Mouse (Mus musculus) MEL (cell line): ENCODE data around the gene Mcfd2.

ENCODE experiments used
- CTCF ChIP-seq, 3 experiments: IDR thresholded peaks in 2 of 3; conservative IDR thresholded peaks in 1 of 3; 2 replicates each; pipeline ENCODE4 v1.5.1; 2011 to 2012; ENCODE audit warnings: low read length in 3 of 3, low read depth in 2 of 3, mild to moderate bottlenecking in 2 of 3, improper control_type of control experiment in 1 of 3, inconsistent platforms in 1 of 3, mixed read lengths in 1 of 3, moderate library complexity in 1 of 3; ENCODE audit not compliant: control insufficient read depth in 1 of 3, insufficient read depth in 1 of 3, poor library complexity in 1 of 3, severe bottlenecking in 1 of 3
- EP300 ChIP-seq, 2 experiments: IDR thresholded peaks; 2 replicates each; pipeline ENCODE4 v1.6.1; 2011; ENCODE audit warnings: improper control_type of control experiment in 2 of 2, low read length in 2 of 2, low read depth in 1 of 2, mild to moderate bottlenecking in 1 of 2
- MAFK ChIP-seq: IDR thresholded peaks from 2 replicates; pipeline ENCODE4 v1.6.1; 2011; ENCODE audit warnings: low read depth, mild to moderate bottlenecking, low read length, improper control_type of control experiment, borderline replicate concordance
- POLR2A ChIP-seq, 2 experiments: IDR thresholded peaks; 2 replicates each; pipeline ENCODE4 v1.6.1; 2011 to 2012; ENCODE audit warnings: low read length in 2 of 2, mild to moderate bottlenecking in 2 of 2, control low read depth in 1 of 2, improper control_type of control experiment in 1 of 2, low read depth in 1 of 2, moderate library complexity in 1 of 2; ENCODE audit not compliant: control insufficient read depth in 1 of 2, insufficient read depth in 1 of 2, poor library complexity in 1 of 2
- TAL1 ChIP-seq: IDR thresholded peaks from 2 replicates; pipeline ENCODE4 v1.6.1; 2012; ENCODE audit warnings: mild to moderate bottlenecking, inconsistent platforms, low read length, moderate library complexity, mixed read lengths
- TCF12 ChIP-seq: IDR thresholded peaks from 2 replicates; pipeline ENCODE4 v1.6.1; 2014; ENCODE audit warnings: low read depth, mild to moderate bottlenecking, inconsistent platforms, low read length, improper control_type of control experiment, moderate library complexity

DNA sequence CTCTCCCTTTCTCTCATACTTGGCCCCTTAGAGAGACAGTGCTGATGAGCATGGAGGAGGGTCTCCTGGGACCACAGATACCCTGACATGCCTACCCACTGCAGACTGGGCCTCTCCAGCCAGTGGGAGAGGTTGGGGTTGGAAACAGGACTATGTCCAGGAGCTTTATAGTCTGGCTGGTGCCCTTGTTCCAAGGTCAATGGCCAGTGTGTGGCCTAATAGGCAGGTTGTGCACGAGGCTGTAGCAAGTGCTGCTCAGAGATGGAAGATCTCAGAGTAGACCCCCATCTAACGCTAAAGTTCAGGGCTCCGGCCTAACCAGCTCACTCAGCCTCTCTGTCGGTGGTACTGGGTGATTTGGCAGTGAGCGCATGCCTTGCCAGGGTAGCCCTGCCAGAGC is 26.0 kb upstream of the Mcfd2 start:
- no peak for TF ChIP-seq MAFK
- TF ChIP-seq TCF12, result no peak
- no peak for TF ChIP-seq TAL1
- TF ChIP-seq CTCF (IDR thresholded peaks at IDR 0.05 in 2 of 3, conservative IDR thresholded peaks at IDR 0.05 in 1 of 3; ENCODE audit: control insufficient read depth in 1 of 3, insufficient read depth in 1 of 3, low read depth in 2 of 3, low read length in 3 of 3, poor library complexity in 1 of 3, severe bottlenecking in 1 of 3), result no peak
- TF ChIP-seq EP300 (IDR thresholded peaks at IDR 0.05; ENCODE audit: low read depth in 1 of 2, low read length in 2 of 2), result no peak
- TF ChIP-seq POLR2A (IDR thresholded peaks at IDR 0.05; ENCODE audit: control insufficient read depth in 1 of 2, insufficient read depth in 1 of 2, low read depth in 1 of 2, low read length in 2 of 2, poor library complexity in 1 of 2), result no peak
